Mouse (Mus musculus) olfactory bulb, adult 2 months (tissue): Measurements from ENCODE around the gene Aldh1a3. TPM values are rescaled to one million over a fixed set of nuclear protein-coding genes. Genes with fewer than 3 reads are reported as not detected.

Experiments used
- H3K27ac ChIP-seq: fragments of 200-500 bp; 2 replicates; pipeline ENCODE4 v1.5.1; 2012; ENCODE audit warnings: low read depth, low read length; ENCODE audit not compliant: insufficient read depth
- H3K4me1 ChIP-seq: fragments of 200-500 bp; 2 replicates; pipeline ENCODE4 v1.6.1; 2012; ENCODE audit warnings: low read length; ENCODE audit not compliant: control insufficient read depth, insufficient read depth
- H3K4me3 ChIP-seq: fragments of 200-500 bp; 2 replicates; pipeline ENCODE4 v1.5.1; 2012; ENCODE audit warnings: mild to moderate bottlenecking, low read depth, low read length, moderate library complexity; ENCODE audit not compliant: insufficient read depth
- CTCF ChIP-seq: fragments of 200-500 bp; IDR thresholded peaks from 2 replicates; pipeline ENCODE4 v1.5.1; 2012; ENCODE audit warnings: low read depth, mild to moderate bottlenecking, low read length, moderate library complexity; ENCODE audit not compliant: insufficient read depth
- POLR2A ChIP-seq: fragments of 200-500 bp; IDR thresholded peaks from 2 replicates; pipeline ENCODE4 v1.6.1; 2012; ENCODE audit warnings: mild to moderate bottlenecking, low read depth, low read length, moderate library complexity; ENCODE audit not compliant: insufficient read depth
- WGBS: fragments of 180-500 bp; shearing (Covaris S2); methylation state at CpG from one replicate; pipeline ENCODE4 v1.1.7; 2018; 5-methylcytosine and 5-hydroxymethylcytosine counted together
- polyA plus RNA-seq: library from polyadenylated mRNA; stranded (reverse); fragments of >200 nt; gene quantifications from 2 replicates; pipeline ENCODE4 v1.2.4, GENCODE M21; 2012; ENCODE audit warnings: low replicate concordance; ENCODE audit not compliant: missing spikeins, insufficient read depth, insufficient read length

Aldh1a3 gene
- polyA plus RNA-seq, result not detected in 2 replicates

GRCm38 (mm10) chr7:66427437-66428161 is at the start of gene Aldh1a3:
Aldh1a3 (minus strand) TSS chr7:66427517.
- Histone ChIP-seq H3K4me3 (peak within 1 kb of the TSS; percentile 39), H3K27ac (no peak within 1 kb of the TSS), H3K4me1 (peaks cover 18% of the 10 kb centered on the region)
- no peak for TF ChIP-seq CTCF
- no peak for TF ChIP-seq POLR2A
- WGBS, result under 1% methylated on average over 55 of the region's 56 CpGs

GRCm38 (mm10) chr7:66476289-66476688 is 49.0 kb upstream of the Aldh1a3 start:
- TF ChIP-seq POLR2A (no peak), CTCF (no peak)
- H3K4me3 ChIP-seq, result no peak overlapping the region
- no peak overlapping the region for H3K27ac ChIP-seq
- WGBS, result 59% methylated on average over 8 of the region's 8 CpGs
- no peaks in the 10 kb centered on the region for H3K4me1 ChIP-seq

DNA sequence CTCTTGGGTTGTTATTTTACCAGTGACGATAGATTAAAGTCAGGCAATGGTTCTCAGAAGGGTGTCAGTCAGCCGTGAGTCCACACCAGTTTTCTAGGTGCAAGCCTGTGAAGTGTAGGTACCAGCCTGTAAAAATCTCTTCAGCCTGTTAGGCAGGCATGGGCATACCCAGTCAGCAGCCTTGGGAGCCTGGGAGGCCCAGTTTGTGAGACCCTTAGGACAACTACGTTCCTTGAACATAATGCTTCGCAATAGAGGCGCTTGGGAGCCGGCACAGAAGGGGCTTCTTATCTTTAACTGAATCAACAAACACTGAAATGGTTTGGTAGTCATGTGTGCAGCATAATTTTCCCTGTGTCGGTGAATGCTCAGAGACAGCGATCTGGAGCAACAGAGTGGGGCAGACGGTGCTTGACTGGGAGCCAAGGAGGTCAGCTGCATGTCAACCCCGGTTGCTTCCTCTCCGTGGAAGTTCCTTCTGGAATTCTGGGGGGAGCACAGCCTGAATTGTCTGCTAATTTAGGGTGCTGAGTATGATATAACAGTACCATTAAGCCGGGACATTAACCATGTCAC is 44.4 kb upstream of the Aldh1a3 start:
- no peaks in the 10 kb centered on the region for H3K4me1 ChIP-seq
- WGBS, result 65% methylated on average over 12 of the region's 12 CpGs
- TF ChIP-seq POLR2A (no peak), CTCF (no peak)
- no peak overlapping the region for H3K27ac ChIP-seq
- H3K4me3 ChIP-seq, result no peak overlapping the region

GRCm38 (mm10) chr7:66466641-66467040 is 39.3 kb upstream of the Aldh1a3 start:
- H3K27ac ChIP-seq, result no peak overlapping the region
- no peak for TF ChIP-seq POLR2A
- no peak for TF ChIP-seq CTCF
- no peaks in the 10 kb centered on the region for H3K4me1 ChIP-seq
- 88% methylated on average over 14 of the region's 14 CpGs for WGBS
- no peak overlapping the region for H3K4me3 ChIP-seq

DNA sequence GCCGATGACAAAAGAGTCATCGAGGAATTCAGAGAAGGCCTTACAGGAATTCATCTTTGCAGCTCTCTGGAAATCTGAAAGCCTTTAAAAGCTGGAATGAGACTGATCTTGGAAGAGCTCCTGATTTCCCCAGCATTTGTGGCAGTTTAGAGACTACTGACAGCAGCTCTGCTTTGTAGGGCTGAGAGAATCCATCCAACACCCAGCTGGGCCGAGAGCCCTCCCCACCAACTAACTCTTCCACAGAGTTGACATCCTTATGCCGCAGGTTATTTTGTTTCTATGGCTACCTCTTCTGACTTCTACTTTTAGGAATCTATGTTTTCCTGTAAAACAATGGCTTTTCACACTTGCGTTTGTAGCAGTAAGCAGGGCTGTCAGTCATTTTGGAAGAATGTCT is 37.9 kb upstream of the Aldh1a3 start:
- no peak overlapping the region for H3K27ac ChIP-seq
- WGBS, result 57% methylated on average over 5 of the region's 5 CpGs
- TF ChIP-seq POLR2A (no peak), CTCF (no peak)
- H3K4me1 ChIP-seq, result no peaks in the 10 kb centered on the region
- no peak overlapping the region for H3K4me3 ChIP-seq

GRCm38 (mm10) chr7:66463081-66463480 is 35.8 kb upstream of the Aldh1a3 start:
- TF ChIP-seq CTCF, result no peak
- WGBS, result 98% methylated on average over 1 of the region's 1 CpGs
- Histone ChIP-seq H3K27ac (no peak overlapping the region), H3K4me1 (no peaks in the 10 kb centered on the region), H3K4me3 (no peak overlapping the region)

- H3K4me1 ChIP-seq, result peaks cover 8% of the 10 kb centered on the region; the same call in 1 of the 2 replicates
- no peak overlapping the region for H3K27ac ChIP-seq
- WGBS, result 84% methylated on average over 12 of the region's 12 CpGs
- no peak overlapping the region for H3K4me3 ChIP-seq
- no peak for TF ChIP-seq POLR2A
- no peak for TF ChIP-seq CTCF
These were observed 24.4 kb upstream of the Aldh1a3 start for GRCm38 (mm10) chr7:66451622-66452295.

DNA sequence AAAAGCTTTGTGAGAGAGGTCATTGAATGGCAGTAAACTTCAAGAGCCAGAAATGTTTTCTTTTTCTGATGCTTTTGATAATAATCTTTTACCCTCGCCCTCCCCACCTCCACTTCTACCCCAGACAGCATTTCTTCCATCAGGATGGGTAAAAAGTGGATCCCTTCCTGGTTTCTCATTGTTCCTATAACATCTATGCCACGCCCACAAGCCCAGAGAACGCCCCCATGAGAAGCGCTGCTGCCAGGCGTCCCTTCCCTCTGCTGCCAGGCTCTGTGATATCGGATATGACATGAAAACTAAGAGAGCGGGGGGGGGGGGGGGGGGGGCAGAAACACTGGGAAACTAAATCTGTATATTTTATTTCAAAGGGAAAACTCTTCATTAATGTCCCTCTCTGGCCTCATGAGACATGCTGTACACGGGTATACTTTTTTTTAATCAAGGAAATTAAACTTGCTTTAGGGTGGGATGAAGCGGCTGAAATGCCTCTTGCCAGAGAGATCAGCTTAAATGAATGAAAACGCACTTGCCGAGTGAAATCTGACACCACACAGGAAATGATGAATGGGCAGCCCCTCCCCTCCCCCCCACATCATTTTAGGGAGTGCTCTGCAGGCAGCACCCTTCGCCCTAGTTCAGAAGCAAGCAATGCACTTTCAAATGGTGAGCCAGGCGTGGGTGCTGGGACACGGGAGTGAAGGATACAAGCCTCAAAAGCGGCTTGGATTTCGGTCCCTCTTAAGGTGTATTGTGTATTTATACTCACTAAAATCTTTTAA is 22.8 kb upstream of the Aldh1a3 start:
- no peak overlapping the region for H3K4me3 ChIP-seq
- TF ChIP-seq POLR2A (no peak), CTCF (no peak)
- H3K4me1 ChIP-seq, result peaks cover 8% of the 10 kb centered on the region; the same call in 1 of the 2 replicates
- H3K27ac ChIP-seq, result no peak overlapping the region
- 20% methylated on average over 16 of the region's 16 CpGs for WGBS
